Mouse (Mus musculus): ENCODE data around the gene Olfr481. TPM values are rescaled to one million over a fixed set of nuclear protein-coding genes. Genes with fewer than 3 reads are reported as not detected.

Gene Olfr481
- not detected in 2 replicates for total RNA-seq (2015)
- total RNA-seq (2017) = not detected in 2 replicates

GRCm38 (mm10) chr7:108079555-108079954 is at the start of gene Olfr481:
Olfr481 (plus strand) TSS chr7:108079855.
- ATAC-seq (replicated peaks; ENCODE audit: poor library complexity) = no peak

GRCm38 (mm10) chr7:108033889-108034288 is 45.8 kb upstream of the Olfr481 start, which contains the start of gene Olfr478:
Olfr478 (minus strand) TSS chr7:108033989.
- no peak for ATAC-seq (replicated peaks; ENCODE audit: poor library complexity)

GRCm38 (mm10) chr7:108050393-108050792 is 29.3 kb upstream of the Olfr481 start, which contains the start of gene Olfr479:
Olfr479 (plus strand) TSS chr7:108050693.
- no peak for ATAC-seq (replicated peaks; ENCODE audit: poor library complexity)

- no peak for ATAC-seq (replicated peaks; ENCODE audit: poor library complexity)
Observed at GRCm38 (mm10) chr7:108067246-108067645, 12.4 kb upstream of the Olfr481 start, which contains the start of gene Olfr480. Olfr480 (minus strand) TSS chr7:108067346.

GRCm38 (mm10) chr7:108097486-108097885 is 17.8 kb downstream of the Olfr481 start, which contains the start of gene Olfr482:
Olfr482 (minus strand) TSS chr7:108097586.
- ATAC-seq (replicated peaks; ENCODE audit: poor library complexity) = no peak

GRCm38 (mm10) chr7:108100549-108100948 is 20.9 kb downstream of the Olfr481 start, which contains the start of gene Olfr483:
Olfr483 (plus strand) TSS chr7:108100849.
- ATAC-seq (replicated peaks; ENCODE audit: poor library complexity) = no peak

- no peak for ATAC-seq (replicated peaks; ENCODE audit: poor library complexity)
Observed at GRCm38 (mm10) chr7:108120681-108121080, 41.0 kb downstream of the Olfr481 start.

- ATAC-seq (replicated peaks; ENCODE audit: poor library complexity) = no peak
Observed at GRCm38 (mm10) chr7:108121416-108121815, 41.8 kb downstream of the Olfr481 start.

- ATAC-seq (replicated peaks; ENCODE audit: poor library complexity) = no peak
Observed at GRCm38 (mm10) chr7:108127349-108127748, 47.7 kb downstream of the Olfr481 start, which contains the start of gene Olfr484. Olfr484 (minus strand) TSS chr7:108127449.

Other genes with a start within 250 kb of the Olfr481 start
- not detected in 2 replicates for gene Olfr470, start 232.4 kb upstream of the Olfr481 start, total RNA-seq (2015)
- not detected in 2 replicates for gene Olfr470, start 232.4 kb upstream of the Olfr481 start, total RNA-seq (2017)
- gene Olfr472, start 182.0 kb upstream of the Olfr481 start, total RNA-seq (2015) = not detected in 2 replicates
- not detected in 2 replicates for gene Olfr472, start 182.0 kb upstream of the Olfr481 start, total RNA-seq (2017)
- gene Olfr473, start 149.4 kb upstream of the Olfr481 start, total RNA-seq (2015) = not detected in 2 replicates
- gene Olfr473, start 149.4 kb upstream of the Olfr481 start, total RNA-seq (2017) = not detected in 2 replicates
- gene Olfr474, start 125.2 kb upstream of the Olfr481 start, total RNA-seq (2015) = not detected in 2 replicates
- not detected in 2 replicates for gene Olfr474, start 125.2 kb upstream of the Olfr481 start, total RNA-seq (2017)
- not detected in 2 replicates for gene Olfr476, start 115.1 kb upstream of the Olfr481 start, total RNA-seq (2015)
- not detected in 2 replicates for gene Olfr476, start 115.1 kb upstream of the Olfr481 start, total RNA-seq (2017)
- not detected in 2 replicates for gene Olfr477, start 93.2 kb upstream of the Olfr481 start, total RNA-seq (2015)
- not detected in 2 replicates for gene Olfr477, start 93.2 kb upstream of the Olfr481 start, total RNA-seq (2017)
- not detected in 2 replicates for gene Olfr478, start 45.9 kb upstream of the Olfr481 start, total RNA-seq (2015)
- not detected in 2 replicates for gene Olfr478, start 45.9 kb upstream of the Olfr481 start, total RNA-seq (2017)
- not detected in 2 replicates for gene Olfr479, start 29.2 kb upstream of the Olfr481 start, total RNA-seq (2015)
- not detected in 2 replicates for gene Olfr479, start 29.2 kb upstream of the Olfr481 start, total RNA-seq (2017)
- not detected in 2 replicates for gene Olfr480, start 12.5 kb upstream of the Olfr481 start, total RNA-seq (2015)
- not detected in 2 replicates for gene Olfr480, start 12.5 kb upstream of the Olfr481 start, total RNA-seq (2017)
- not detected in 2 replicates for gene Olfr482, start 17.7 kb downstream of the Olfr481 start, total RNA-seq (2015)
- 0.04 TPM in 1 of 2 replicates, not detected in the other for gene Olfr482, start 17.7 kb downstream of the Olfr481 start, total RNA-seq (2017)
- not detected in 2 replicates for gene Olfr483, start 21.0 kb downstream of the Olfr481 start, total RNA-seq (2015)
- not detected in 2 replicates for gene Olfr483, start 21.0 kb downstream of the Olfr481 start, total RNA-seq (2017)
- not detected in 2 replicates for gene Olfr484, start 47.6 kb downstream of the Olfr481 start, total RNA-seq (2015)
- gene Olfr484, start 47.6 kb downstream of the Olfr481 start, total RNA-seq (2017) = not detected in 2 replicates
- not detected in 2 replicates for gene Olfr485, start 80.0 kb downstream of the Olfr481 start, total RNA-seq (2015)
- gene Olfr485, start 80.0 kb downstream of the Olfr481 start, total RNA-seq (2017) = not detected in 2 replicates
- not detected in 2 replicates for gene Olfr486, start 92.9 kb downstream of the Olfr481 start, total RNA-seq (2015)
- gene Olfr486, start 92.9 kb downstream of the Olfr481 start, total RNA-seq (2017) = not detected in 2 replicates
- gene Olfr487, start 134.8 kb downstream of the Olfr481 start, total RNA-seq (2015) = not detected in 2 replicates
- gene Olfr487, start 134.8 kb downstream of the Olfr481 start, total RNA-seq (2017) = not detected in 2 replicates
- gene Olfr488, start 178.5 kb downstream of the Olfr481 start, total RNA-seq (2015) = not detected in 2 replicates
- not detected in 2 replicates for gene Olfr488, start 178.5 kb downstream of the Olfr481 start, total RNA-seq (2017)
- not detected in 2 replicates for gene Olfr490, start 209.1 kb downstream of the Olfr481 start, total RNA-seq (2015)
- gene Olfr490, start 209.1 kb downstream of the Olfr481 start, total RNA-seq (2017) = not detected in 2 replicates
- not detected in 2 replicates for gene Olfr491, start 233.6 kb downstream of the Olfr481 start, total RNA-seq (2015)
- not detected in 2 replicates for gene Olfr491, start 233.6 kb downstream of the Olfr481 start, total RNA-seq (2017)
- gene Olfr492, start 243.8 kb downstream of the Olfr481 start, total RNA-seq (2015) = not detected in 2 replicates
- gene Olfr492, start 243.8 kb downstream of the Olfr481 start, total RNA-seq (2017) = not detected in 2 replicates